ENCODE assay signal across 13 mouse cellular contexts in genomic region chr10:84021167-84022120, GRCm38 (mm10).
DNase-seq lines count a peak whose midpoint lies in the region; ATAC-seq and TF ChIP-seq lines count a peak whose summit lies in the region.
"Had no signal": no experiment of that assay in that cellular context is flagged by ENCODE, and none has a peak within 500 bp of the region (broad histone marks: within the 10 kb centered on the region; RNA-seq: fewer than 3 reads in every experiment).

No protein-coding gene starts in this region.

- peak; percentile 33 for DNase-seq in hindbrain, embryonic 10.5 days (ENCODE audit: low spot score)
- no peak for DNase-seq in hindbrain, postnatal 0 days (ENCODE audit: low spot score)
- peak; percentile 82 for DNase-seq in midbrain, embryonic 11.5 days (ENCODE audit: low spot score, missing footprints)
- peak; percentile 16 for DNase-seq in ZHBTc4 (ENCODE audit: low read depth, low spot score)
- DNase-seq in thymus, postnatal 14 days = no peak
- DNase-seq: cerebellum, adult 11 months; kidney, postnatal 10 days; liver, embryonic 13.5 days; right cerebral cortex, postnatal 14 days had no signal

- no peaks in the 10 kb centered on the region for H3K27me3 ChIP-seq in hindbrain, embryonic 10.5 days (ENCODE audit: insufficient read depth, poor library complexity, severe bottlenecking)
- H3K27me3 ChIP-seq in hindbrain, postnatal 0 days (ENCODE audit: insufficient read depth, low read length) = no peaks in the 10 kb centered on the region
- H3K27me3 ChIP-seq in midbrain, embryonic 11.5 days (ENCODE audit: control insufficient read depth, insufficient read depth, low read length) = no peaks in the 10 kb centered on the region
- H3K27me3 ChIP-seq in midbrain, embryonic 15.5 days (replicated peaks) = no peaks in the 10 kb centered on the region
- 0 out of 2 replicates have a peak, but pooled peaks cover 4% of the 10 kb centered on the region for H3K27me3 ChIP-seq in limb, embryonic 13.5 days
- H3K27me3 ChIP-seq: liver, embryonic 13.5 days had no signal

- TF ChIP-seq CTCF in hindbrain, postnatal 0 days (IDR thresholded peaks at IDR 0.05; ENCODE audit: low read depth) = no peak

- WGBS in hindbrain, embryonic 10.5 days = 75% methylated on average over 12 of the region's 12 CpGs
- 84% methylated on average over 12 of the region's 12 CpGs for WGBS in hindbrain, postnatal 0 days
- 89% methylated on average over 12 of the region's 12 CpGs for WGBS in midbrain, embryonic 11.5 days
- WGBS in midbrain, embryonic 15.5 days = 86% methylated on average over 12 of the region's 12 CpGs
- WGBS in limb, embryonic 13.5 days = 67% methylated on average over 12 of the region's 12 CpGs

- no peak for ATAC-seq in hindbrain, postnatal 0 days
- no peak for ATAC-seq in midbrain, embryonic 11.5 days (ENCODE audit: low FRiP score)
- ATAC-seq in midbrain, embryonic 15.5 days (replicated peaks) = no peak
- ATAC-seq in limb, embryonic 13.5 days (ENCODE audit: low FRiP score, low read depth) = no peak
- no peak for ATAC-seq in inflammation-experienced regulatory T-cells, adult 6 months
- ATAC-seq: hindbrain, embryonic 16.5 days had no signal

- H3K27ac ChIP-seq in hindbrain, embryonic 10.5 days = peak overlapping the region; percentile 45
- no peak overlapping the region for H3K27ac ChIP-seq in hindbrain, postnatal 0 days
- no peak overlapping the region for H3K27ac ChIP-seq in midbrain, embryonic 11.5 days (ENCODE audit: low read depth, low read length)
- no peak overlapping the region for H3K27ac ChIP-seq in midbrain, embryonic 15.5 days
- H3K27ac ChIP-seq in limb, embryonic 13.5 days = no peak overlapping the region
- H3K27ac ChIP-seq: liver, embryonic 13.5 days had no signal

- H3K4me3 ChIP-seq in hindbrain, embryonic 10.5 days = no peak overlapping the region
- no peak overlapping the region for H3K4me3 ChIP-seq in hindbrain, postnatal 0 days (ENCODE audit: low read length)
- H3K4me3 ChIP-seq in midbrain, embryonic 11.5 days (ENCODE audit: low read depth, low read length) = no peak overlapping the region
- no peak overlapping the region for H3K4me3 ChIP-seq in midbrain, embryonic 15.5 days
- no peak overlapping the region for H3K4me3 ChIP-seq in limb, embryonic 13.5 days
- H3K4me3 ChIP-seq: liver, embryonic 13.5 days had no signal

- H3K36me3 ChIP-seq in hindbrain, embryonic 10.5 days = no peaks in the 10 kb centered on the region
- H3K36me3 ChIP-seq in hindbrain, postnatal 0 days (ENCODE audit: insufficient read depth, low read length) = no peaks in the 10 kb centered on the region
- H3K36me3 ChIP-seq in midbrain, embryonic 11.5 days (ENCODE audit: control insufficient read depth, insufficient read depth, low read length) = no peaks in the 10 kb centered on the region
- no peaks in the 10 kb centered on the region for H3K36me3 ChIP-seq in midbrain, embryonic 15.5 days (replicated peaks)
- no peaks in the 10 kb centered on the region for H3K36me3 ChIP-seq in limb, embryonic 13.5 days
- H3K36me3 ChIP-seq: liver, embryonic 13.5 days had no signal

- H3K4me2 ChIP-seq in hindbrain, postnatal 0 days (ENCODE audit: low read depth, low read length) = no peak overlapping the region
- no peak overlapping the region for H3K4me2 ChIP-seq in midbrain, embryonic 11.5 days
- H3K4me2 ChIP-seq in midbrain, embryonic 15.5 days = no peak overlapping the region
- no peak overlapping the region for H3K4me2 ChIP-seq in limb, embryonic 13.5 days (replicated peaks)
- H3K4me2 ChIP-seq: liver, embryonic 13.5 days had no signal

- peaks cover 29% of the 10 kb centered on the region for H3K4me1 ChIP-seq in hindbrain, embryonic 10.5 days (replicated peaks)
- H3K4me1 ChIP-seq in hindbrain, postnatal 0 days (ENCODE audit: insufficient read depth, low read length) = no peaks in the 10 kb centered on the region
- no peaks in the 10 kb centered on the region for H3K4me1 ChIP-seq in midbrain, embryonic 11.5 days (ENCODE audit: control insufficient read depth, insufficient read depth, low read length)
- H3K4me1 ChIP-seq in midbrain, embryonic 15.5 days = peaks cover 8% of the 10 kb centered on the region; the same call in 1 of the 2 replicates
- H3K4me1 ChIP-seq in limb, embryonic 13.5 days = peaks cover 19% of the 10 kb centered on the region
- H3K4me1 ChIP-seq: liver, embryonic 13.5 days had no signal

- no peaks in the 10 kb centered on the region for H3K9me3 ChIP-seq in hindbrain, embryonic 10.5 days
- no peaks in the 10 kb centered on the region for H3K9me3 ChIP-seq in hindbrain, postnatal 0 days (ENCODE audit: low read length)
- no peaks in the 10 kb centered on the region for H3K9me3 ChIP-seq in midbrain, embryonic 11.5 days (ENCODE audit: control insufficient read depth, low read length)
- no peaks in the 10 kb centered on the region for H3K9me3 ChIP-seq in midbrain, embryonic 15.5 days
- no peaks in the 10 kb centered on the region for H3K9me3 ChIP-seq in limb, embryonic 13.5 days
- H3K9me3 ChIP-seq: liver, embryonic 13.5 days had no signal

- H3K9ac ChIP-seq in hindbrain, postnatal 0 days (replicated peaks; ENCODE audit: low read length) = no peak overlapping the region
- no peak overlapping the region for H3K9ac ChIP-seq in midbrain, embryonic 11.5 days (ENCODE audit: low read length)
- H3K9ac ChIP-seq in midbrain, embryonic 15.5 days = no peak overlapping the region
- H3K9ac ChIP-seq in limb, embryonic 13.5 days = 0 out of 2 replicates have a peak overlapping the region, but pooled peaks have one; percentile 1
- H3K9ac ChIP-seq: liver, embryonic 13.5 days had no signal

Comparison
In these comparisons a context has a peak if more than half of its experiments do, and no peak if none do; other contexts are left out.
1. DNase-seq: peak in hindbrain, embryonic 10.5 days (single experiment), midbrain, embryonic 11.5 days (single experiment) and ZHBTc4 (single experiment); none in hindbrain, postnatal 0 days (single experiment) and thymus, postnatal 14 days (single experiment).